Mouse (Mus musculus) midbrain, embryonic 11.5 days (tissue): Measurements from ENCODE around the gene Slc22a20. TPM values are rescaled to one million over a fixed set of nuclear protein-coding genes. Genes with fewer than 3 reads are reported as not detected.
A peak's percentile ranks its signal among the peaks of the same experiment; 100 is the strongest.

Experiments
- ATAC-seq: fragments of 200-750 bp; cut with Nextera tagmentation; 2 replicates; pipeline ENCODE4 v1.8.0; 2017; ENCODE audit warnings: moderate TSS enrichment, moderate library complexity; ENCODE audit not compliant: low FRiP score
- DNase-seq: peaks from one replicate; pipeline ENCODE4 v3.0.0; 2015; ENCODE audit warnings: low spot score; ENCODE audit errors: missing footprints
- H3K27ac ChIP-seq: fragments of 300-500 bp; sonication (generic); 2 replicates; pipeline ENCODE4 v1.5.1; 2014; ENCODE audit warnings: low read depth, low read length
- H3K27me3 ChIP-seq: fragments of 300-500 bp; sonication (generic); 2 replicates; pipeline ENCODE4 v1.6.1; 2014; ENCODE audit warnings: mild to moderate bottlenecking, low read length, moderate library complexity, mixed read lengths; ENCODE audit not compliant: control insufficient read depth, insufficient read depth
- H3K36me3 ChIP-seq: fragments of 300-500 bp; sonication (generic); 2 replicates; pipeline ENCODE4 v1.6.1; 2014; ENCODE audit warnings: mild to moderate bottlenecking, low read length, moderate library complexity, mixed read lengths; ENCODE audit not compliant: control insufficient read depth, insufficient read depth
- H3K4me1 ChIP-seq: fragments of 300-500 bp; sonication (generic); 2 replicates; pipeline ENCODE4 v1.6.1; 2014; ENCODE audit warnings: low read length; ENCODE audit not compliant: control insufficient read depth, insufficient read depth
- H3K4me2 ChIP-seq: fragments of 300-500 bp; sonication (generic); 2 replicates; pipeline ENCODE4 v1.6.1; 2014; ENCODE audit warnings: mild to moderate bottlenecking, moderate library complexity
- H3K4me3 ChIP-seq: fragments of 300-500 bp; sonication (generic); 2 replicates; pipeline ENCODE4 v1.5.1; 2014; ENCODE audit warnings: low read depth, low read length
- H3K9ac ChIP-seq: fragments of 300-500 bp; sonication (generic); 2 replicates; pipeline ENCODE4 v1.6.1; 2014; ENCODE audit warnings: low read length
- H3K9me3 ChIP-seq: fragments of 300-500 bp; sonication (generic); 2 replicates; pipeline ENCODE4 v1.6.1; 2016; ENCODE audit warnings: low read length; ENCODE audit not compliant: control insufficient read depth
- WGBS: fragments of 180-500 bp; shearing (Covaris S2); extraction: QIAGEN DNeasy Blood & Tissue Kit; methylation state at CpG from one replicate; pipeline ENCODE4 v1.1.7; 2014; 5-methylcytosine and 5-hydroxymethylcytosine counted together
- polyA plus RNA-seq: library from polyadenylated mRNA; unstranded; fragments of >200 nt; fragmentation: Nextera tagmentation; extraction: Ambion mirVana; gene quantifications from 2 replicates; pipeline ENCODE4 v1.2.1, GENCODE M21; 2014

Slc22a20 gene
- polyA plus RNA-seq, 1 experiment from 2014 or later = not detected

GRCm38 (mm10) chr19:5927532-5927931, 58.4 kb downstream of the Slc22a20 start:
- Histone ChIP-seq H3K4me2 (no peak overlapping the region), H3K36me3 (no peaks in the 10 kb centered on the region), H3K4me3 (no peak overlapping the region), H3K27ac (no peak overlapping the region), H3K9ac (no peak overlapping the region), H3K4me1 (peaks cover 5% of the 10 kb centered on the region; the same call in 1 of the 2 replicates), H3K9me3 (no peaks in the 10 kb centered on the region), H3K27me3 (no peaks in the 10 kb centered on the region; the same call in 1 of the 2 replicates)
- no peak for ATAC-seq
- WGBS = 79% methylated on average over 8 of the region's 8 CpGs
- peak; percentile 69 for DNase-seq

GRCm38 (mm10) chr19:5927026-5927425, 58.9 kb downstream of the Slc22a20 start:
- ATAC-seq (no peak), DNase-seq (peak; percentile 53)
- H3K4me3 ChIP-seq = no peak overlapping the region
- H3K4me1 ChIP-seq = peaks cover 5% of the 10 kb centered on the region; the same call in 1 of the 2 replicates
- no peaks in the 10 kb centered on the region for H3K36me3 ChIP-seq
- no peak overlapping the region for H3K9ac ChIP-seq
- no peaks in the 10 kb centered on the region; the same call in 1 of the 2 replicates for H3K27me3 ChIP-seq
- H3K27ac ChIP-seq = no peak overlapping the region
- H3K4me2 ChIP-seq = no peak overlapping the region
- WGBS = 83% methylated on average over 11 of the region's 11 CpGs
- H3K9me3 ChIP-seq = no peaks in the 10 kb centered on the region

- H3K9ac ChIP-seq = peak overlapping the region; percentile 31; the same call in 1 of the 2 replicates
- no peaks in the 10 kb centered on the region for H3K9me3 ChIP-seq
- 32% methylated on average over 11 of the region's 11 CpGs for WGBS
- no peak overlapping the region for H3K27ac ChIP-seq
- peak overlapping the region; percentile 43 for H3K4me3 ChIP-seq
- ATAC-seq (no peak), DNase-seq (peak; percentile 89)
- H3K4me1 ChIP-seq = peaks cover 5% of the 10 kb centered on the region; the same call in 1 of the 2 replicates
- H3K27me3 ChIP-seq = no peaks in the 10 kb centered on the region; the same call in 1 of the 2 replicates
- no peaks in the 10 kb centered on the region for H3K36me3 ChIP-seq
- H3K4me2 ChIP-seq = peak overlapping the region; percentile 92
Measured at GRCm38 (mm10) chr19:5925311-5925855, 60.6 kb downstream of the Slc22a20 start.

GRCm38 (mm10) chr19:5924713-5925093, 61.2 kb downstream of the Slc22a20 start, which contains the start of gene Cdc42ep2:
Gene Cdc42ep2 (minus strand): TSS chr19:5924816.
- DNase-seq (peak; percentile 99), ATAC-seq (peak; percentile 93)
- H3K9ac ChIP-seq = peak within 1 kb of the TSS; percentile 52
- peak within 1 kb of the TSS; percentile 43 for H3K4me3 ChIP-seq
- H3K9me3 ChIP-seq = no peaks in the 10 kb centered on the region
- peaks cover 5% of the 10 kb centered on the region; the same call in 1 of the 2 replicates for H3K4me1 ChIP-seq
- H3K27me3 ChIP-seq = no peaks in the 10 kb centered on the region; the same call in 1 of the 2 replicates
- no peaks in the 10 kb centered on the region for H3K36me3 ChIP-seq
- WGBS = under 1% methylated on average over 18 of the region's 18 CpGs
- no peak within 1 kb of the TSS for H3K27ac ChIP-seq
- peak within 1 kb of the TSS; percentile 92 for H3K4me2 ChIP-seq

GRCm38 (mm10) chr19:5923990-5924712, 61.8 kb downstream of the Slc22a20 start:
- H3K4me3 ChIP-seq = peak overlapping the region; percentile 43
- peaks cover 5% of the 10 kb centered on the region; the same call in 1 of the 2 replicates for H3K4me1 ChIP-seq
- H3K9me3 ChIP-seq = no peaks in the 10 kb centered on the region
- under 1% methylated on average over 38 of the region's 38 CpGs for WGBS
- H3K27ac ChIP-seq = no peak overlapping the region
- peak overlapping the region; percentile 92 for H3K4me2 ChIP-seq
- H3K9ac ChIP-seq = peak overlapping the region; percentile 52
- H3K36me3 ChIP-seq = no peaks in the 10 kb centered on the region
- ATAC-seq = peak; percentile 82
- H3K27me3 ChIP-seq = no peaks in the 10 kb centered on the region; the same call in 1 of the 2 replicates
- DNase-seq = peak; percentile 99

- Histone ChIP-seq H3K4me1 (peaks cover 5% of the 10 kb centered on the region; the same call in 1 of the 2 replicates), H3K4me3 (no peak overlapping the region), H3K36me3 (no peaks in the 10 kb centered on the region), H3K27me3 (no peaks in the 10 kb centered on the region; the same call in 1 of the 2 replicates), H3K9me3 (no peaks in the 10 kb centered on the region), H3K27ac (no peak overlapping the region), H3K9ac (no peak overlapping the region), H3K4me2 (no peak overlapping the region)
- 95% methylated on average over 3 of the region's 3 CpGs for WGBS
- DNase-seq = peak; percentile 79
- no peak for ATAC-seq
Measured at GRCm38 (mm10) chr19:5922963-5923362, 63.0 kb downstream of the Slc22a20 start.

GRCm38 (mm10) chr19:5922119-5922942, 63.6 kb downstream of the Slc22a20 start:
- Histone ChIP-seq H3K27ac (no peak overlapping the region), H3K9me3 (no peaks in the 10 kb centered on the region), H3K36me3 (no peaks in the 10 kb centered on the region), H3K9ac (no peak overlapping the region), H3K4me3 (no peak overlapping the region), H3K27me3 (no peaks in the 10 kb centered on the region; the same call in 1 of the 2 replicates), H3K4me2 (no peak overlapping the region), H3K4me1 (peaks cover 5% of the 10 kb centered on the region; the same call in 1 of the 2 replicates)
- ATAC-seq (no peak), DNase-seq (no peak)
- 81% methylated on average over 15 of the region's 15 CpGs for WGBS

GRCm38 (mm10) chr19:5921715-5922114, 64.2 kb downstream of the Slc22a20 start:
- H3K27me3 ChIP-seq = no peaks in the 10 kb centered on the region; the same call in 1 of the 2 replicates
- no peak overlapping the region for H3K27ac ChIP-seq
- H3K4me1 ChIP-seq = peaks cover 5% of the 10 kb centered on the region; the same call in 1 of the 2 replicates
- ATAC-seq (no peak), DNase-seq (no peak)
- WGBS = 24% methylated on average over 9 of the region's 9 CpGs
- no peak overlapping the region for H3K4me2 ChIP-seq
- 0 out of 2 replicates have a peak overlapping the region, but pooled peaks have one; percentile 24 for H3K9ac ChIP-seq
- H3K9me3 ChIP-seq = no peaks in the 10 kb centered on the region
- no peaks in the 10 kb centered on the region for H3K36me3 ChIP-seq
- no peak overlapping the region for H3K4me3 ChIP-seq
